Mouse (Mus musculus) small intestine, adult 2 months (tissue): ENCODE results near the gene Rxfp3. TPM values are rescaled to one million over a fixed set of nuclear protein-coding genes. Genes with fewer than 3 reads are reported as not detected.

ENCODE experiments used
- H3K27ac ChIP-seq: fragments of 200-500 bp; 2 replicates; pipeline ENCODE4 v1.5.1; 2012; ENCODE audit warnings: low read depth, low read length, control low read depth, inconsistent platforms; ENCODE audit not compliant: insufficient read depth
- H3K27me3 ChIP-seq: fragments of 200-500 bp; 2 replicates; pipeline ENCODE4 v1.6.1; 2012; ENCODE audit warnings: mild to moderate bottlenecking, moderate library complexity, low read length, inconsistent platforms; ENCODE audit not compliant: control insufficient read depth, insufficient read depth
- H3K36me3 ChIP-seq: fragments of 200-500 bp; 2 replicates; pipeline ENCODE4 v1.6.1; 2012; ENCODE audit warnings: mild to moderate bottlenecking, low read length, control low read depth, inconsistent platforms; ENCODE audit not compliant: control insufficient read depth, insufficient read depth
- H3K4me1 ChIP-seq: fragments of 200-500 bp; 2 replicates; pipeline ENCODE4 v1.6.1; 2012; ENCODE audit warnings: low read length, inconsistent platforms, mixed read lengths; ENCODE audit not compliant: control insufficient read depth, insufficient read depth, insufficient read length
- H3K4me3 ChIP-seq: fragments of 200-500 bp; 2 replicates; pipeline ENCODE4 v1.5.1; 2012; ENCODE audit warnings: low read depth, mild to moderate bottlenecking, control low read depth, inconsistent platforms, low read length, moderate library complexity
- CTCF ChIP-seq: fragments of 200-500 bp; IDR thresholded peaks from 2 replicates; pipeline ENCODE4 v1.5.1; 2012; ENCODE audit warnings: low read depth, mild to moderate bottlenecking, control low read depth, inconsistent platforms, low read length, moderate library complexity, mixed read lengths; ENCODE audit not compliant: insufficient replicate concordance, insufficient read length; ENCODE audit errors: extremely low read depth
- POLR2A ChIP-seq: fragments of 200-500 bp; IDR thresholded peaks from 2 replicates; pipeline ENCODE4 v1.6.1; 2012; ENCODE audit warnings: low read depth, mild to moderate bottlenecking, control low read depth, inconsistent platforms, low read length, moderate library complexity
- WGBS: fragments of 180-500 bp; shearing (Covaris S2); methylation state at CpG from one replicate; pipeline ENCODE4 v1.1.7; 2018; 5-methylcytosine and 5-hydroxymethylcytosine counted together
- polyA plus RNA-seq: library from polyadenylated mRNA; depleted of rRNA; stranded (reverse); fragments of >200 nt; gene quantifications from 2 replicates; pipeline ENCODE4 v1.2.3, GENCODE M21; 2012

Rxfp3 gene
- polyA plus RNA-seq, 1 experiment: not detected

GRCm38 (mm10) chr15:11035947-11036474 is 1.8 kb downstream of the Rxfp3 start:
- Histone ChIP-seq H3K4me3 (no peak overlapping the region), H3K27me3 (peaks cover 22% of the 10 kb centered on the region), H3K4me1 (peaks cover 9% of the 10 kb centered on the region; the same call in 1 of the 2 replicates), H3K27ac (no peak overlapping the region), H3K36me3 (no peaks in the 10 kb centered on the region)
- TF ChIP-seq CTCF: no peak
- TF ChIP-seq POLR2A: no peak
- WGBS: 3% methylated on average over 34 of the region's 34 CpGs

DNA sequence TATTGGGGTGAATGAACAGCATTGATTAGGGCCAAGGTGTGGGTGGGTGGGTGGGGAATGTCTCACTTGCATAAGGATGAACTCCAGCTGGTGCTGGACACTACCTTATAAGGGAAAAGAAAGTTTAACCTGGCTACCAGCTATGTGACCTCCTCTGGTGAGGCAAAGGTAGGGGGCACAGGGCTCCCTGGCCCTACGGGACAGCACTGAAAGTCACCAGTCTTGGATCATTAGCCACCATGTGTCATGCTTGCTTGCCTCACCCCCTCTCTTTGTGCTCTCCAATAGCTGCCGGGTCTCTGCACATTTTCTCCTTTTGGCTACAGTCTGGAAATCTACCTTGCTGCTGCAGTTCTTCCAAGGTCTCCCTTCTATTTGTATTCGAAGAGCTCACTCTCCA is 7.6 kb downstream of the Rxfp3 start:
- H3K36me3 ChIP-seq: no peaks in the 10 kb centered on the region
- 84% methylated on average over 3 of the region's 3 CpGs for WGBS

DNA sequence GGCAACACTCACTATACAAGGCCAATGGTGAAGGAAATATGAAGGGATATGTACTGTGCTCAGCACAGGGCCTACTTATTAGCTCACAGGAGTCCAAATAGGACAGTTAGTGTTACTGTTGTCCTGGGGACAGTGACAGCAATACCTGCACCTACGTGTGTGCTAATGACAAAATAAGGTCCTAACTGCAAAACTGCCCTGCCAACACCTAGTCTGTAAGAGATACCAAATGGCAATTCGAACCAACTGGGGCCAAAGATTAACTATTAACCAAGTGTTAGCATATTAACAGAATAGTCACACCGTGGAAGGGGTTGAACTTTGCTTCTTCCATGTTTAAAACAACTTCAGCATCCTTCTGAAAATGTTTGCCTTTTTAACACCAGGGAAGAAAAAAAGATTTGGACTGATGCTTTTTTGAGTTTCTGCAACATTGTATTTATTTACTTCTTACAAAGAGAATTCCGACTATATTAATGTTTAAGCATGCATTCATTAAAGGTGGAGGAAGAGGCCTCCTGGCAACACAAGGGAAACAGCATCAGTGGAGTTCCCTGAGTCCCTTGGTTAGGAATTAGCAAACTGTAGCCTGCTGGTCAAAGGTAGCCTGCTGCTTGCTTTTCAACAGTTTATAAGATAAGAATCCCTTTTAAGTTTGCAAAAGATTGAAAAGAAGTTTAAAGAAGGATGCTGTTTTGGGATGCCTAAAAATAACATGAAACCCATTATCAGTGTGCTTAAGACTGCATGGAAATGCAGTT is 10.8 kb downstream of the Rxfp3 start:
- WGBS: 21% methylated on average over 4 of the region's 4 CpGs
- no peaks in the 10 kb centered on the region; the same call in 1 of the 2 replicates for H3K27me3 ChIP-seq
- H3K27ac ChIP-seq: no peak overlapping the region
- H3K36me3 ChIP-seq: no peaks in the 10 kb centered on the region
- H3K4me3 ChIP-seq: no peak overlapping the region
- TF ChIP-seq CTCF (no peak), POLR2A (no peak)
- H3K4me1 ChIP-seq: peaks cover 6% of the 10 kb centered on the region

More for the DNA sequence above, 7.6 kb downstream of the Rxfp3 start:
- peaks cover 6% of the 10 kb centered on the region for H3K4me1 ChIP-seq
- no peak overlapping the region for H3K27ac ChIP-seq
- H3K27me3 ChIP-seq: peaks cover 3% of the 10 kb centered on the region; the same call in 1 of the 2 replicates
- H3K4me3 ChIP-seq: no peak overlapping the region
- no peak for TF ChIP-seq POLR2A
- no peak for TF ChIP-seq CTCF

GRCm38 (mm10) chr15:11014931-11015330 is 22.9 kb downstream of the Rxfp3 start:
- no peak overlapping the region for H3K27ac ChIP-seq
- no peaks in the 10 kb centered on the region; the same call in 1 of the 2 replicates for H3K4me1 ChIP-seq
- H3K27me3 ChIP-seq: no peaks in the 10 kb centered on the region
- TF ChIP-seq CTCF: no peak
- TF ChIP-seq POLR2A: no peak
- 80% methylated on average over 2 of the region's 2 CpGs for WGBS
- no peaks in the 10 kb centered on the region for H3K36me3 ChIP-seq
- no peak overlapping the region for H3K4me3 ChIP-seq

DNA sequence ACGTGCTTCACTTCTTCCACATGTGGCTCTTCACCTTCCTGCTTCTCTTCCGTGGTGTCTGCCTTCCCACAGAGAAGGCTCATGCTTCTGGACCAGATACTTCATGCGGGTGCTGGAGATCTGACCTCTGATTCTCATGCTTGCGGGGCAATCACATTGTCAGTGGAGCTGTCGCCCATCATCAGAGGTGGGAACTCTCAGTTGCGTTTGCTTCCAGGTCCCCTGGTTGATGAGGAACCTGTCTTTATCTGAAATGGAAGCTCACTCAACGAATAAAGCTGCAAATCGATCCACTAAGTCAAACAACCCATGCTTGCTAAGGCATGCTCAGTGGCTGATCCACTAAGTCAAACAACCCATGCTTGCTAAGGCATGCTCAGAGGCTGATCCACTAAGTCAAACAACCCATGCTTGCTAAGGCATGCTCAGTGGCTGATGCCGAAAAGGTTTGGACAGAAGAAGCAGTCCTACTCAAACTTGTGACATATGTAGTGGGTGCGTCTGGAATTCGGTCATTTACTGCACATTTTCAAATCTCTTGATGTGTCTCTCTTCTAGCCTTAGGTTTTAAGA is 26.7 kb downstream of the Rxfp3 start:
- no peaks in the 10 kb centered on the region for H3K27me3 ChIP-seq
- WGBS: 68% methylated on average over 11 of the region's 11 CpGs
- no peak overlapping the region for H3K27ac ChIP-seq
- no peaks in the 10 kb centered on the region for H3K36me3 ChIP-seq
- H3K4me1 ChIP-seq: no peaks in the 10 kb centered on the region
- H3K4me3 ChIP-seq: no peak overlapping the region
- TF ChIP-seq POLR2A: no peak
- no peak for TF ChIP-seq CTCF

DNA sequence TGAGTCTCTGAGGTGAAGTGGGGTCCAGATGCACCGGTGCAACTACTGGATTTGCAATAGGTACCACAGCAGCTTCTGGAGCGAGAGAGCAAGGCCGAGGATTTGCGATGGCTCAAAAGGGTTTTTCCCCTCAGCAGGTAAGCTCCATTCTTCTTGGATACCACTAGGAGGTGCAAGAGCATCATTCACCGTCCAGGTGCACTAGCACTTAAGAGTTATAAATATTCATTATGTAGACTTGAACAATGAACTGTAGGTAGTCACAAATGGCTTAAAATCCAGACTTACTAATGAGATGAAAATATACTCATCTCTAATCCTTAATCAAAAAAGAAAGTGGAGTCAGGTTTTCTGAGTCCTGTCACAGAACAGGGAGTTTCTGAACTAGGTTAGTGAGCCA is 29.0 kb downstream of the Rxfp3 start:
- no peaks in the 10 kb centered on the region for H3K36me3 ChIP-seq
- 11% methylated on average over 5 of the region's 5 CpGs for WGBS

DNA sequence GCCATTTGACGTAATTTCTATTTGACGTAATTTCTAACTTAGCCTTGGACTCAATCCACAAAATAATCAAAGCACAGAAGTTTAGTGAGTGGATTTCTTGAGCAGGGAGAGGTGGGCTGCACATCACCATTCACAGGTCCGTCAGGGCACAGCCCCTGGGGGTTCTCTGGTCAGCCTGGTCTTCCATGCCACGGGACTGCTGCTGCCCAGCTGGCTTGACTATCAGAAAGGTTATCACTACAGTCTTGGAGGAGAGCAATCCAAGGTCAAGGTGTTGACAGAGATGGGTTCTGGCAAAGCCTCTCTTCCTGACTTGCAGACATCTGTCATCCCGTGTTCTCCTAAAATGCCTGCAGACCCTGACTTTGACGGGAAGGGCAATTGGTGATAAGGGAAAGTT is 33.1 kb downstream of the Rxfp3 start:
- 54% methylated on average over 6 of the region's 6 CpGs for WGBS
- H3K4me1 ChIP-seq: no peaks in the 10 kb centered on the region
- TF ChIP-seq CTCF (no peak), POLR2A (no peak)
- no peak overlapping the region for H3K4me3 ChIP-seq
- no peaks in the 10 kb centered on the region for H3K27me3 ChIP-seq
- no peaks in the 10 kb centered on the region for H3K36me3 ChIP-seq
- H3K27ac ChIP-seq: no peak overlapping the region

More for the DNA sequence above, 29.0 kb downstream of the Rxfp3 start:
- Histone ChIP-seq H3K27ac (no peak overlapping the region), H3K27me3 (no peaks in the 10 kb centered on the region), H3K4me1 (no peaks in the 10 kb centered on the region), H3K4me3 (no peak overlapping the region)
- TF ChIP-seq POLR2A (no peak), CTCF (peak; percentile 33; the same call in 1 of the 2 replicates)
